Mouse (Mus musculus) liver, postnatal 0 days (tissue): ENCODE data around the gene Vegfa.

ENCODE experiments used
- CTCF ChIP-seq: sonication (generic); IDR thresholded peaks from 2 replicates; pipeline ENCODE4 v1.5.1; 2016; ENCODE audit warnings: antibody characterized with exemption, low read depth
- EP300 ChIP-seq: IDR thresholded peaks from 2 replicates; pipeline ENCODE4 v1.6.1; 2016; ENCODE audit warnings: antibody characterized with exemption, low read depth, mild to moderate bottlenecking

DNA sequence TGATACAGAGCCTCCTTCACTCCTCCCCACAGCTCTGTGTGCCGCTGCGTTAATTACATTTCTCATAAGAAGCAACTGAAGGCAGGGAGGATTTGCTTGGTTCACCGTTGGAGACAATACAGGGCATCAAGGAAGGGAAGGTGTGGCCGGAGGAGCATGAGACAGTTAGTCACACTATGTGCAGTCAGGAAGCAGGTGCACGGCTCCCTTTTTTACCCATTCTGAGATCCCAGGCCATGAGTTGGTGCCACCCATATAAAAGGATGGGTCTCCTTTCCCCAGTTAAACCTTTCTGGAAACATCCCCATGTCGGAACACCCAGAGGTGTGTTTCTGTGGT is 31.8 kb upstream of the Vegfa start:
- TF ChIP-seq CTCF = no peak
- TF ChIP-seq EP300 = no peak
